Mouse (Mus musculus) gastrocnemius, postnatal 10 days (tissue): ENCODE results near the gene Cdcp1. TPM values are rescaled to one million over a fixed set of nuclear protein-coding genes. Genes with fewer than 3 reads are reported as not detected.

ENCODE experiments used
- DNase-seq: peaks from one replicate; pipeline ENCODE4 v3.0.0; 2021; ENCODE audit warnings: mixed read lengths
- total RNA-seq, 2 experiments: library from RNA; stranded (reverse); gene quantifications; 2 replicates each; pipeline ENCODE4 v1.2.3; 2021

Cdcp1 gene
- total RNA-seq, 2 experiments from 2014 or later = not detected

- DNase-seq = no peak
Observed at GRCm38 (mm10) chr9:123207895-123208294, 7.9 kb downstream of the Cdcp1 start.

DNA sequence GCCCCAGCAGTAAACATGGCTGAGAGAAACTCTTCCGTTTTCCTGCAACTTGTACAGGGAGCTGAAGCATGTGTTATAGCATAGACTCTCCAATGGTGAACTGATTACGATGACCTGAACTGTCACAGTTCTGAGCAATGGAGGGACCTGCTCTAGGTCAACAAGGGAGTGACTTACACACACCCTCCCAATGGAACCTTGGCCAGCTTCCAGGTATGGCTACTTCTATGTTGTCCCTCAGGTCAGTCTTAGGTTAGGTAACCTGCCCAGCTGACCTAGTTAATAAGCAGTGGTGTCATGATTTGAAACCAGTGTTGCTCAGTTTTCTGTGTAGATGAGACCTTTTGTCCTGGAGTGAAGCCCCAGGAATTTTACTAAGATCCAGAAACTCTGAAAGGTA is 8.9 kb downstream of the Cdcp1 start:
- DNase-seq = no peak

- no peak for DNase-seq
Observed at GRCm38 (mm10) chr9:123206526-123206925, 9.3 kb downstream of the Cdcp1 start.

DNA sequence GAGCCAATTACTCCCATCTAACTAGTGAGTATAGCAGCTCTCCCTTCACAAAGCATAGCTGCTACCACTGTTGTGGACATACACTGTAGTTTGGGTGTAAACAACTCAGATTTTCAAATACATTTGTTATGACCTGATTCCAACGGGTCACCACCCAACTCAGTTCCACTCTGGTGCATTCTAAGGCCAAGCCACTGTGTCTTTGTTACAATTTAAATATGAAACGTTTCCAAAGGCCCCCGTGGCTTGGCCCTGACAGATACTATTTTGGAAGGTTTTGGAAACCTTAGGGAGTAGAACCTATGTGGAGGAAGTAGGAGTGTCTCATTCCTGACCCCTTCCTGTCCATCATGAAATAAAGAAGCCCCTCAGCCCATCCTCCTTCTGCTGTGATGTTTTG is 15.7 kb downstream of the Cdcp1 start:
- DNase-seq = no peak

GRCm38 (mm10) chr9:123188271-123188670 is 27.6 kb downstream of the Cdcp1 start:
- DNase-seq = no peak

DNA sequence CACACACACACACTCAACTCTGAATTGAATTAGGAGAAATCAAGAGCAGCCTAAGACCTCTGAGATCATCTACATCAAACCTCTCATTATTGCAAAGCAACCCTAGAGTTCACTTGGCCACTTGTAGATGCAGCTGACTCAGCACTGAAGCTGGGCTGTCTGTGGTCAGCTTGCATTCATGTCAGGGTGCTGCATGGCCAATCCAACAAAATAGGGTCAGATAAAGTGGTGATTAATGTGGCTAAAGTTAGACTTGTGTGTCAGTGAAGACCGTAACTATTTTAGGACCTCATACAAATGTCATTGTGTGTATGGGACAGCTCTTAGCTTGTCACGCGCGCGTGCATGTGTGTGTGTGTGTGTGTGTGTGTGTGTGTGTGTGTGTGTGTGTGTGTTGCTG is 28.2 kb downstream of the Cdcp1 start:
- DNase-seq = no peak

- no peak for DNase-seq
Observed at GRCm38 (mm10) chr9:123186151-123186550, 29.7 kb downstream of the Cdcp1 start.

DNA sequence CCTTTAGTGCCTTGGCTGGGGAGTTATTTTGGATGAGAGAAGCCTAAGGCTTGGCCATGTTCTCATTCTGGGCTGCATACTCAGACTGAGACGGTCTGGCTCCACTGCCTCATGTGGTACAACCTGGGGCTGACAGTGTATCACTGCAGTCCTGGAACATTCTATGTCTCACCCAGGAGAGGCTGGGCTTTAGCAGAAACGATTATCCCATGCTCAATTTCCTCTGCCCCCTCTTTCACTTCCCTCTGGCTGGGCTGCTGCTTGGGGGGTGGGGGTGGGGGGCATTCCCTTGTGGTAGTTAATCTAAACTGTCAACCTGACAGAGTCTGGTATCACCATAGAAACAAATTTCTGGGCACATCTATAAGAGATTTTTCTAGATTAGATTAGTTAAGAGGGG is 30.3 kb downstream of the Cdcp1 start:
- DNase-seq = no peak

DNA sequence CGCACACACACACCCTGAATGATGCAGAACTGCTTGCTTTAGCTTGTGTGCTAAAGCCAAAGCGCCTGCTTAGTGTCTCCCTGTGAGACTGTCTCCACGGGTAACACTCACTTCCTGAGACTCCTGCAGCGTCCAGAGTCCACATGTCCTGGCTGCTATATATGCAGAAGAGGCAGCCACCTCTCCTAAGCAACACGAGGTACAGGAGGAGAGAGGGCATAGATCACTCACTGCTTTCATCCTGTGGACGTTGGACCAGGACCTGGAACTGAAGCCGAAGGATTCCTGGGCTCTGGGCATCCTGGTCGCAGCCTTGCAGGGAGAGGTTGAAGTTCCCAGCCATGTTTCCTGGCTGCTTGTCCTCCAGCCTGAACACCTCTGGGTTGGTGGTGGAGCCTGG is 32.6 kb downstream of the Cdcp1 start:
- DNase-seq = no peak

DNA sequence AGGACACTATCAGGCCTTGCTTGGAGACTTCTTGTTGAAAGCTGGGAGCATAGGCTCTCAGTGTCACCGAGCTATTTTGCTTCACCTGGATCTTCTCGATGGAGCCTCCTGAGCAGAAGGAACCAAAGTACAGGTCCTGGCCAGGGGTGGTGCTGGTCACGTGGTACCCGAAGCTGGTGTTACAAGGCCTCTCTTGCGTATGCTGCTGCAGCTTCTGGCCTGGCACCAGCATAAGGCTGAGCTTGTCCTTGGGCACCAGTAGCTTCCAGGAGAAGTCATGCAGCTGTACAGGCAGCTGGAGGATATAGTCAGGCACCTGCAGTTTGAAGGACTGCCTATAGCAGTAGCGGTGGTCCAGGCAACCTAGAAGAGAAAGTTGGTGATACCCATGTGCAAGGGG is 35.8 kb downstream of the Cdcp1 start:
- DNase-seq = no peak

GRCm38 (mm10) chr9:123177380-123178048 is 38.3 kb downstream of the Cdcp1 start:
- no peak for DNase-seq

DNA sequence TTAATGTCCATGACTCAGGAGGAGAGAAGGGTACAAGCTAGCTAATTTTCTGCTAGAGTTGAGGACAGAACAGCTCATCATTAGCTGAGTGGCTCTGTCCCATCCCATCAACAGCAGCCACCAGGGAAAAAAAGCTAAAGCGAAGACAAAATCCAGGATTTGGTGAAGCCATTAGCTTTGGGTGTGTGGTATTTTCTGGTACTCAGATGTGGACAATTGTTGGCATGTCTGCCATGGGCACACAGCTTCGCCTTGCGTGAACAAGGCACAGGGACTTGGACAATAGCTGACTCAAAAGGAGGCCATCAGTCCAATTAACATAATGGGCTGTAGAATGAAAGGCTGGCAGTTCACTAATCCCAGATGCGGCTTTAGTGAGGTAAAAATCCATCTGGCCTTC is 41.5 kb downstream of the Cdcp1 start:
- no peak for DNase-seq

DNA sequence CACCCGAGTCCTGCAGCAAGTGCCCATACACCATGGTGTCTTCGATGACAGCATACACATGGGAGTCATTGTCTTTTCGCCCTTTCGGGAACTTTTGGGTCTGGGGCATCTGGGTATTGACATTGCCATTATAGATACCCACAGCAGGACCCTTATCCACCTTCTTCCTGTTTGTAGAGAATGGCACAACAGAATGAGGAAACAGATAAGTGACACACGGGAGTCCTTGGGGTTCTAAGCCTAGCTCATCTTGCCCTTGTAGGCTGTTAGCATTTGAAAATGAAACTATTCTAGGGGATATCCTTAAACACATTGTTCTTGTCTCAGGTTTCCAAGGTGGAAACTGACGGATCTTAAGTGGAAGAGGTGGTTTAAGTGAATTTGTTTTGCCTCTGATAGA is 42.1 kb downstream of the Cdcp1 start:
- DNase-seq = no peak

DNA sequence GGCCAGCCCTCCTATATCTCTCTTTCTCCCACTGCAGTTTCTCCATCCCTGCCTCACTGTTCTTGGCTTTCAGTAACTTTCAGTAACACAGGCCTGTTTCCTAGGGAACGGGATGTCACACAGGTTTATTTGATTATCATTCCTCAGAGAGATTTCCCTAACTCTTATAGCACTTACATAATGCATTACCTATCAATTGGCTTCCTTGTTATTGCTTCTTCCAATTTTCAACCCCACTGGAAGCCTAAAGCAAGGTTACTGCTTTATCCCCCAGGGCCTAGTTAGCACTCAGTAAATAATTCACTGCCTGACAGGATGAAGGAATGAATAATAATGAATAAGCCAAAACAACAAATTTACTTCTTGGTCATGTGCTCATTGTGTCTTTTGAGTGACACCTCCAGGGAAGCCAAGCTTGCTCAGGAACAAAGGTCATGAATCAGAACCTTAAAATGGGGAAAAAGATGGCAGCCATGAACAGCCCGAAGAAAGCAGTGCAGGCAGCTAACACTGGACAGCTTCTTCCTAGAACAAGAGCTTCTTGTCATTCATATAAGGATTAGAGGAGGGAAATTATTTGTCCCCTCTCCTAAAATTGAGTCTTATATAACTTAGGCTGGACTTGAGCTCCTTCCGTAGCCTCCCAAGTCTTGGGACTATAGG is 49.9 kb downstream of the Cdcp1 start:
- DNase-seq = no peak

GRCm38 (mm10) chr9:123162985-123163694 is 52.7 kb downstream of the Cdcp1 start:
- DNase-seq = no peak

- DNase-seq = no peak
Observed at GRCm38 (mm10) chr9:123161792-123162191, 54.0 kb downstream of the Cdcp1 start.

- peak; percentile 56 for DNase-seq
Observed at GRCm38 (mm10) chr9:123159330-123159729, 56.5 kb downstream of the Cdcp1 start.

- no peak for DNase-seq
Observed at GRCm38 (mm10) chr9:123158125-123158836, 57.6 kb downstream of the Cdcp1 start.

DNA sequence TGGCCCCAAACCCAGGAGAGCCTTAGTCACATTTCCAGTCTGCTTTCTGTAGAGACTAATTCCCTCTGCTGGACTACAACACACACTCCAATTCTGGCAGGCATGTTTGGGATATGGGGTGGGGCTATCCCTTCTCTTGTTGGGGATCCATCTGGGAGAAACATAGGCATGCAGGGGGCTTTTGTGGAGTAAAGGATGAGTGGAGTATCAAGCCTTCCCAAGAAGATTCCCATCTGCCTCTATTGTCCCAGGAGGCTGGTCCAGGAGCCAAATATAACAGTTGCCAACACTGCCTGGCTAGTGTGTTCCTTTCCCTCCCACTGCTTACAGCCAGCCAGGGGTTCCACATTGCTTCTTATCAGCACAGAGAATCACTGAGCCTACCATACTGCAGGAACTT is 58.1 kb downstream of the Cdcp1 start:
- DNase-seq = peak; percentile 47

DNA sequence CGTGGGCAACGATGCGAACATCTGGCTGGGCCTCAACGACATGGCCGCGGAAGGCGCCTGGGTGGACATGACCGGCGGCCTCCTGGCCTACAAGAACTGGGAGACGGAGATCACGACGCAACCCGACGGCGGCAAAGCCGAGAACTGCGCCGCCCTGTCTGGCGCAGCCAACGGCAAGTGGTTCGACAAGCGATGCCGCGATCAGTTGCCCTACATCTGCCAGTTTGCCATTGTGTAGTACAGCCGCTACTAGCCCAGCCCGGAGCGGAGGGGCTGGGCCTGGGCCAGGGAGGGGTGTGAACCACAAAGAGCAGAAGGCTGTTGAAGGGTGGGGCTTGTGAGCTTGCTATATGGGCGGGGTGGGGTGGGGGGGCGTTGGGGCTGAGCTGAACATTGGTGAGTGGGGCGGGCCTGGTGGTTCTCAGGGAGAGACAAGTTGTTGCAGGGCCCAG is 58.9 kb downstream of the Cdcp1 start:
- DNase-seq = peak; percentile 73

DNA sequence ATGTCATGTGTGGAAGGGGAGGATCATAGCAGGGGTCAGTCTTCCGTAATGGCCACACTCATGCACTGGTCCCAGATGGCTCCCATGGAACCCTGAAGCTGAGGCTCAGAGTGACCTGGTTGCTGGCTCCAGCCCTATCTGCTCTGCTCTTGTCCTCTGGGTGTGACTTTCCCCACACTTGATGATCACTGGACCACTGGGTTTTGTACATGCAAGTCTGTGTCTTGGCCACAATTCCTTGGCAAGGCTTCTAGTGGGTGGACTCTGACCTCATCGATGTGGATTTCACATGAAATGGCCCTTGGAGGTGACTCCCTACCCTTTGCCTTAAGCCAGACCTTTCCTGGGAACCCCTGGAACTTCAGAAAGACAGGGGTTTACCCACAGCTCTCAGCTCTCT is 62.7 kb downstream of the Cdcp1 start:
- DNase-seq = no peak

GRCm38 (mm10) chr9:123152026-123152425 is 63.8 kb downstream of the Cdcp1 start:
- DNase-seq = no peak

DNA sequence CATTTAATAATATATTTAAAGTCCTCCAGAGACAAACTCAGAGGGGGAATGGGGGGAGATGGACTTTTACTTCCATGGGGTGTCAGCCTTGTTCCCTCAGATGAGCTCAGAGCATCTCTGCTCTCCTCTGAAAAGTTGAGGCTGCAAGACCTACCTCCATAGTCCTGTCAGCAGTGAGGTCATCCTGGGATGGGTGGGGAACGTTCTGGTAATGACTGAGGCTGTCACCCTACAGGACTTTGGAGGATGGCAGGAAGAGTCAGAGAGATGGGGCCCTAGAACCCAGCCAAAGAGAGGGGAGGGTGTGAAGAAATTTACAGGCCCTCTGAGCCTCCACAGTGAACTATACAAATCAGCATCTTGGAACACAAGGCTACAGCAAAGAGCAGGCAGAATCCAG is 64.3 kb downstream of the Cdcp1 start:
- DNase-seq = no peak
